Mouse (Mus musculus) lung, embryonic 16.5 days (tissue): Measurements from ENCODE around the gene Fcer1g. TPM values are rescaled to one million over a fixed set of nuclear protein-coding genes. Genes with fewer than 3 reads are reported as not detected.

Experiments used
- ATAC-seq: fragments of 200-750 bp; cut with Nextera tagmentation; 2 replicates; pipeline ENCODE4 v1.8.0; 2017; ENCODE audit warnings: low read depth, mild to moderate bottlenecking, moderate library complexity
- H3K27ac ChIP-seq: fragments of 300-500 bp; sonication (generic); 2 replicates; pipeline ENCODE4 v1.5.1; 2014; ENCODE audit warnings: mild to moderate bottlenecking, control low read depth, low read length
- H3K27me3 ChIP-seq: fragments of 300-500 bp; sonication (generic); 2 replicates; pipeline ENCODE4 v1.6.1; 2014; ENCODE audit warnings: low read depth, low read length, mixed read lengths; ENCODE audit not compliant: control insufficient read depth, insufficient read depth
- H3K36me3 ChIP-seq: fragments of 300-500 bp; sonication (generic); 2 replicates; pipeline ENCODE4 v1.6.1; 2014; ENCODE audit warnings: low read length; ENCODE audit not compliant: control insufficient read depth, insufficient read depth
- H3K4me1 ChIP-seq: fragments of 300-500 bp; sonication (generic); replicated peaks from 2 replicates; pipeline ENCODE4 v1.6.1; 2014; ENCODE audit warnings: low read length, mixed read lengths; ENCODE audit not compliant: control insufficient read depth, insufficient read depth
- H3K4me2 ChIP-seq: fragments of 300-500 bp; sonication (generic); 2 replicates; pipeline ENCODE4 v1.6.1; 2014; ENCODE audit warnings: low read depth, low read length, control low read depth
- H3K4me3 ChIP-seq: fragments of 300-500 bp; sonication (generic); 2 replicates; pipeline ENCODE4 v1.5.1; 2014; ENCODE audit warnings: mild to moderate bottlenecking, low read length, control low read depth
- H3K9ac ChIP-seq: fragments of 300-500 bp; sonication (generic); 2 replicates; pipeline ENCODE4 v1.6.1; 2014; ENCODE audit warnings: low read length, control low read depth
- H3K9me3 ChIP-seq: fragments of 300-500 bp; sonication (generic); 2 replicates; pipeline ENCODE4 v1.6.1; 2016; ENCODE audit warnings: low read length; ENCODE audit not compliant: control insufficient read depth
- WGBS: fragments of 180-500 bp; shearing (Covaris S2); extraction: QIAGEN DNeasy Blood & Tissue Kit; methylation state at CpG from one replicate; pipeline ENCODE4 v1.1.7; 2014; 5-methylcytosine and 5-hydroxymethylcytosine counted together
- polyA plus RNA-seq: library from polyadenylated mRNA; unstranded; fragments of >200 nt; fragmentation: Nextera tagmentation; extraction: Ambion mirVana; gene quantifications from 2 replicates; pipeline ENCODE4 v1.2.1, GENCODE M21; 2015

Gene Fcer1g
- polyA plus RNA-seq, 1 experiment from 2014 or later = 52.8 TPM

DNA sequence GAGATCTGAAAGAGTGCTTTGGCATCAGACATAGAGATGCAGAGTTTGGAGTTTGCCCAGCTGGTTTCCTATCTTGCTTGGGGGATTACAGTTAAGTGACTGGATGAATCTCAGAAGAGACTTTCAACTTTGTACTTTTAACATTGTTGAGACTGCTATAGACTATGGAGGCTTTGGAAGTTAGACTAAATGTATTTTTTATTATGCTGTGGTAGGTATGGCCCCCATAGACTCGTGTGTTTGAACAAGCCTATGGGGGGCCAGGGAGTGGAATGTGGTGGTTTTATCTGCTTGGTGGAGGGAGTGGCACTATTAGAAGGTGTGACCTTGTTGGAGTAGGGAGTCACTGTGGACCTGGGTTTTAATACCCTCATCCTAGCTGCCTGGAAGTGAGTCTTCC is 34.6 kb downstream of the Fcer1g start:
- Histone ChIP-seq H3K36me3 (no peaks in the 10 kb centered on the region), H3K4me3 (no peak overlapping the region), H3K9ac (no peak overlapping the region), H3K4me2 (no peak overlapping the region), H3K4me1 (peaks cover 9% of the 10 kb centered on the region), H3K27ac (no peak overlapping the region), H3K27me3 (peaks cover 26% of the 10 kb centered on the region), H3K9me3 (no peaks in the 10 kb centered on the region)
- no peak for ATAC-seq
- 45% methylated on average over 1 of the region's 1 CpGs for WGBS

DNA sequence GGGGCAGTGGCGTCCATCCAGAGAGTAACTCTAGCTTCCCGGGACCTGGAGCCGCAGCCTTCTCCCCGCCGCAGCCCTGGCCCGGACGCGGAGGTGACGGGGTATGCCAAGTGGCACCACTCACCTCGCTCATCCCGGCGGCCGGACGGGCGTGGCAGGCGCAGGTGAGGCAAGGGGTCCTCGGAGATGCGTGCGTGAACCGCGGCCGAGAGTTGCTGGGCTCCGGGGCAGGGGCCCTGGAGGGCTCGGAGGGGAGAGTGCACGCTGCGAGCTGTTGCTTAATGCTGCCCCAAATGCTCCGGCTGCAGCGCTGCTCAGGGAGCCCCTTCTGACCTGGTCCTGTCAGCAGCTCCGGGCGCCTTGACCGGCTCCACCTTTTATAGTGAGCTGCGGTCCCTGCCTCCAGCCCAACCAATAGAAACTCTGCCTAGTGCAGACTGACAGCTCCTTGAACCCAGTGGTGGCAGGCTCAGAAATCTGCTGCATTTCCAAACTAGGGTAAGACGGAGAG is 38.2 kb downstream of the Fcer1g start, which contains the start of gene Pcp4l1:
Gene Pcp4l1, minus strand, starts transcription at position 382 of the 511 bp plus-strand sequence.
- Histone ChIP-seq H3K27ac (no peak within 1 kb of the TSS), H3K9me3 (no peaks in the 10 kb centered on the region), H3K27me3 (peaks cover 53% of the 10 kb centered on the region), H3K4me1 (peaks cover 11% of the 10 kb centered on the region), H3K4me3 (peak within 1 kb of the TSS; percentile 51), H3K4me2 (peak within 1 kb of the TSS; percentile 86), H3K9ac (peak within 1 kb of the TSS; percentile 46), H3K36me3 (no peaks in the 10 kb centered on the region)
- peak; percentile 95 for ATAC-seq
- WGBS = under 1% methylated on average over 33 of the region's 33 CpGs

DNA sequence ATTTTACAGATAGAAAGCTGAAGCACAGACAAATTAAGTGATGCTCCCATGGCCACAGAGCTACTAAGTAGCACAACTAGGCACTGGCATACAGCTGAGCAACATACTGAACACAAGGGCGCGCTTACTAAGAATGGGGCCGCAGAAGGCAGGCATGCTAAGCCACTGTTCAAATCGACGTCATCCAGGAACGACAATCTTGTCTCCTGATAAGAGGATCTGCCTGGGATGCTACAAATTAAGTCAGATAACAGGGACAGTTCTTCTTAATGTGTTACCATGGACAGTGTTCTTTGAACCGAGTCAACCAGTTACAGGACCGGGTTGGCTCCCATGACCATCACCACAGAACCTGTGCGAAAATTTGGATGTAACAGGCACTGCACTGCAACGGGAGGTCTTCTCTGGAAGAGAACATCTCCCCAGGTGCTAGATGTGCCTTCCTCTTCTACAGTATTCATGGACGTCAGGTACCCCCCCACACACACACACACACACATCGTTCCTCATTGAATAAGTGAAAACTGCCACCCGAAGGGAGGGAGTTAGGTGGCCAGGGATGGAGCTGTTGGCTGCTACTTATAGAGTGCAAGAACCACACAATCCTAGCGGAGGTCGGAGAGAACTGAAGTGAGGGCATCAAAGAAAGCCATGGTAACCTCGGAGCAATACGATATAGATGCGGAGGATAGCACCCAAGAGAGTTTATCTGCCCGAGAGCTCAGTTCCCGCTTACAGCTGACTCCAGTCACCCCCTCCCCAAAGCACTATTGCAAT is 38.9 kb downstream of the Fcer1g start:
- Histone ChIP-seq H3K36me3 (no peaks in the 10 kb centered on the region), H3K4me1 (peaks cover 11% of the 10 kb centered on the region), H3K27me3 (peaks cover 53% of the 10 kb centered on the region), H3K9me3 (no peaks in the 10 kb centered on the region), H3K27ac (no peak overlapping the region), H3K4me2 (peak overlapping the region; percentile 86), H3K9ac (no peak overlapping the region), H3K4me3 (peak overlapping the region; percentile 51)
- WGBS = 8% methylated on average over 20 of the region's 20 CpGs
- 0 out of 2 replicates have a peak, but pooled peaks have one; percentile 27 for ATAC-seq

DNA sequence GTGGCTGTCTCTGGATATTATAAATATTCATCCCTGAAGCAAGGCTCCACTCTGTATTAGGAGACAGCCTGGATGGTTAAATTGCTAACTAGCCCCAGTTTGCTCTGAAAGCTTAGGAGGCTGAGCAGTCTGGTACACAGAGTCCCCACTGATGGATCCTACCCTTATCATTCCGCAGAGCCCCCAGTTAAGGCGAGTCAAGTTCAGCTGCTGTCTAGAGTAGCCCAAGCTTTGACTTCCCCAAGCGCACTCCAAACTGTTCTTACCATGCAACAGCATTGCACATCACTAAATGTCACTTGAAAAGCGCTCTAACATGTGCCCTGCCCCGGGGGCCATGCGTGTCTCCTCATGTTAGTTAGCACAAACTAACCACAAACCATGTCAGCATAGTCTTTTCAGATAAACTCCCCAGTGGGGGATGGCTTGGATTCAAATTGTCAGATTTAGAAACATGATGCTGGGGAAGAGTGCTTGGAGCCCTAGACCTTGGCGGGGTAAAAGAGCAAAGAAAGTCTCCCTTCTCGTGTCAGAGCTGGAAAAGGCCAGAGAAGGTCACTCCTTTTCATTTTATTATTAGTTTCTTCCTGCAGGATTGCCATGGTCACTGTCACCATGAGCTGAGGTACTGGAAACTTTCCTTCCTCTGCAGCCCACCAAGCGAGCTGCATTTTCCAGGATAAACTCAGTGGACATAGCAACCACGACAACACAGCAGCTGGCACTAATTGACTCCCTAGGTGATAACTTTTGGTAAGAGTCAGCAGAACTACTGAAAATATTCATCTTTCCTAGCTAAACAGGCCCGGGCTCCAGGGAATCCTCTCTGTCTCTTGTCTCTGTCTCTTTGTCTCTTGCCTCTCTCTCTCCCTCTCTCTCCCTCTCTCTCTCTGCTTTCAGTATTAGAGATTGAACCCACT is 40.0 kb downstream of the Fcer1g start:
- H3K9ac ChIP-seq = no peak overlapping the region
- WGBS = 34% methylated on average over 11 of the region's 11 CpGs
- no peak overlapping the region for H3K4me2 ChIP-seq
- H3K27me3 ChIP-seq = peaks cover 53% of the 10 kb centered on the region
- ATAC-seq = no peak
- H3K27ac ChIP-seq = no peak overlapping the region
- no peak overlapping the region for H3K4me3 ChIP-seq
- no peaks in the 10 kb centered on the region for H3K9me3 ChIP-seq
- H3K36me3 ChIP-seq = no peaks in the 10 kb centered on the region
- H3K4me1 ChIP-seq = peaks cover 16% of the 10 kb centered on the region

DNA sequence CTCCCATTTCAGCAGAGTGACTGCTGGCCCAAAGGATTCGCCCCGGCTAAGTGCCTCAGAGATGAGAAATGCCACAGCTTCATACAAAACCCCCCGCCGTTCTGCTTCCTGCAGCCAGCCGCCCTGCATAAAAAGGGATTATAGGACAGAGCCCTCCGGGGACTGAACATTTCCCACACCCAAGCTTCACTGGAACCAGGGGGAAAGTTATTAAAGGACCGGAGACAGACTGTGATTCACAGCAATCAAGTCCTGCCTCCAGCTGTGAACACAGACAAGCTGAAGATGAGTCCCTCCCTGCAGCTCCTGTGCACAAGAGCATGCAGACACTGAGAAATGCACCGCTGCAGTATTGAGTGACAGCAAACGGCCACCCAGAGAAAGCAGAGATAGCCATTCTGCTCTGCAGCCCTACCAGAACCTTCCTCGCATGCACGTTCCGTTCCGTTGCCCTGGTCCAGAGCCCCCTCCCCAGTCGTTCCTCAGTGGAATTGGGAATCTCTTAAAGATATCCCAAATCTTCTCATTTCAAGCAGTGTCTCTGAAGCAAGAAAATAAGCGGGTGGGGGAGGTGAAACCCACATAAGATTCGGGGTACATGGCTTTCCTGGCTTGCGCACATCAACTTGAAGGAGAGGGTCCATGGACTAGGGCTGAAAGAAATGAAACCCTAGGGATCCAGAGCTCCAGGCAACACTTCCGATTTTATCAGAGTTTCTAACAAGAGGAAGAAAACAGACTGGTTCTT is 40.9 kb downstream of the Fcer1g start:
- Histone ChIP-seq H3K4me3 (peak overlapping the region; percentile 14; the same call in 1 of the 2 replicates), H3K4me1 (peaks cover 19% of the 10 kb centered on the region), H3K4me2 (peak overlapping the region; percentile 37), H3K27ac (no peak overlapping the region), H3K27me3 (peaks cover 53% of the 10 kb centered on the region), H3K36me3 (no peaks in the 10 kb centered on the region), H3K9me3 (no peaks in the 10 kb centered on the region), H3K9ac (no peak overlapping the region)
- 8% methylated on average over 18 of the region's 18 CpGs for WGBS
- no peak for ATAC-seq

DNA sequence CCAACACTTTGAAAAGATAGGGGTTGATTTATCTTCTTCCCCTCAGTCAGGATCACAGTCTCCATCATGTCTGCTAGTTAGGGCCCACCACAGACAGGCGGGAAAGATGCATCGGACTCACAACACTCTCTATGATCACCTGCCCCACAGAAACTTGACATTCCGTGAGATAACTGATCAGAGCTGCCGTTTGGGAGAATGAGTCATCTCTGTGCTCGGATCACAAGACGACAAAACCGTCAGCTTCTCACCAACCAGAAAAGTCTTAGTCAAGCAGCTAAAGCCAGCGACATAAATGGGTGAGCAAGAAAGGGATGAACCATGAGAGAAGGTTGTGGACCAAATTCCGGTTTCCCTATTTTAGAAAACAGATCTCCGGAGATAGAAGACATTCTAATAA is 41.9 kb downstream of the Fcer1g start:
- Histone ChIP-seq H3K9me3 (no peaks in the 10 kb centered on the region), H3K4me1 (peaks cover 19% of the 10 kb centered on the region), H3K4me3 (no peak overlapping the region), H3K9ac (no peak overlapping the region), H3K27ac (no peak overlapping the region), H3K36me3 (no peaks in the 10 kb centered on the region), H3K27me3 (peaks cover 50% of the 10 kb centered on the region), H3K4me2 (no peak overlapping the region)
- ATAC-seq = no peak
- 48% methylated on average over 10 of the region's 10 CpGs for WGBS

DNA sequence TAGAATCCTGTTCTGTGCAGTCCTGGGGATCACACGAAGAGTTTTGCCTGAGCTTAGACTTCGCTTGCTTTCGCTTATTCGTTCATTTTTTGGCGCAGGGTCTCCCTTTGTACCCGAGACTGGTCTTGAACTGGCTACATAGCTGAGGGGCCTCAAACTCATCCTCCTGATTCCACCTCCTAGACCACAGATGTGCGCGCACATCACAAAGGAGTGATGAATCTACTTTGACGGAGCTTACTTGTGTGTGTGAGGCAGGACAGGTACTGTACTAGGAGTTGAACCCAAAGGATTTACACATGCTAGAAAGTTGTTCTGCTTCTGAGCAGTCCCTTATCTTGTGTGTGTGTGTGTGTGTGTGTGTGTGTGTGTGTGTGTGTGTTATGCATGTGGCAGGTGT is 43.3 kb downstream of the Fcer1g start:
- no peaks in the 10 kb centered on the region for H3K9me3 ChIP-seq
- H3K4me2 ChIP-seq = no peak overlapping the region
- H3K27ac ChIP-seq = no peak overlapping the region
- WGBS = 96% methylated on average over 9 of the region's 9 CpGs
- peaks cover 15% of the 10 kb centered on the region for H3K4me1 ChIP-seq
- no peak overlapping the region for H3K9ac ChIP-seq
- no peak for ATAC-seq
- H3K27me3 ChIP-seq = peaks cover 39% of the 10 kb centered on the region
- H3K4me3 ChIP-seq = no peak overlapping the region
- H3K36me3 ChIP-seq = no peaks in the 10 kb centered on the region

DNA sequence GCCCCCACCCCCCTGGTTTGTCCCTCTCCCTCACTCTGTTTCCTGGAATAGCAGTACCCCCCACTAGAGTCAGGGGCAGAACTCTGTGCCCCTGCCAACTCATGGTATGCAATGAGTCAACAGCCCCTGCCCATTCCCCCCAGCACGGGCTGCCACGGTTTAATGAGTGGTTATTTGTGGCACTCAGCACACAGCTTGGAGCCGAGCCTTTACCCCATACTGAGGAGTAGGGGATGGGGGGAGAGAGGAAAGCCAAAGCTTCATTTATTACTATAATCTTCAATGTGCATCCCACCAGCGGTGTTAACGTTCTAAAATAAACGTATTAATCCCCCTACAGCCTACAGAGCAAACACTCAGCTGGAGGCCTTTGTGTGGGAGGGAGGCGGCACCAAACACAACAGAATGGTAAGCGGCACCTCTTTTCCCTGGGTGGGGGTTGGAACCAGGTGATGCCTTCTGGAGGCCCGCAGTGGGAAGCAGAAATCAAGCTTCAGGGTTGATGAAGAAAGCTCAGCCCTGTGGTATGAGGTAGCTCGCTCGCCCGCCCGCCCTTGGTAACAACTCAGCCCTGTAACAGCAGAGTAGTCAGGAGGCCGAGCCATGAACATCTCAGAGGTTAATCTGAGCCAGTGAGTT is 44.6 kb downstream of the Fcer1g start:
- Histone ChIP-seq H3K4me2 (peak overlapping the region; percentile 26; the same call in 1 of the 2 replicates), H3K4me3 (no peak overlapping the region), H3K9ac (no peak overlapping the region)

More for the DNA sequence above, 44.6 kb downstream of the Fcer1g start:
- Histone ChIP-seq H3K9me3 (no peaks in the 10 kb centered on the region), H3K4me1 (peaks cover 10% of the 10 kb centered on the region), H3K36me3 (no peaks in the 10 kb centered on the region), H3K27me3 (peaks cover 28% of the 10 kb centered on the region), H3K27ac (0 out of 2 replicates have a peak overlapping the region, but pooled peaks have one; percentile 30)
- WGBS = 35% methylated on average over 14 of the region's 14 CpGs
- ATAC-seq = peak; percentile 59; the same call in 1 of the 2 replicates
